Mouse (Mus musculus) liver, adult 2 months (tissue): ENCODE measurements at regions not wholly inside any gene's neighbourhood (a gene's known extent, or its start where the extent isn't known, plus 50 kb on each side); places are given as distances from the start of the nearest gene placed in this dataset.

Experiments used
- CTCF ChIP-seq: fragments of 200-500 bp; IDR thresholded peaks from 2 replicates; pipeline ENCODE4 v1.5.1; 2011; ENCODE audit warnings: low read depth, low read length, control low read depth
- POLR2A ChIP-seq: fragments of 200-500 bp; IDR thresholded peaks from 2 replicates; pipeline ENCODE4 v1.6.1; 2011; ENCODE audit warnings: low read length, control low read depth; ENCODE audit not compliant: insufficient read depth; ENCODE audit errors: extremely low read depth

- TF ChIP-seq CTCF (no peak), POLR2A (no peak)
Measured at GRCm38 (mm10) chr6:117252361-117252760, 84.0 kb downstream of the Cxcl12 start.
